Mouse (Mus musculus): ENCODE results near the gene Sphk1.

Sphk1 gene

DNA sequence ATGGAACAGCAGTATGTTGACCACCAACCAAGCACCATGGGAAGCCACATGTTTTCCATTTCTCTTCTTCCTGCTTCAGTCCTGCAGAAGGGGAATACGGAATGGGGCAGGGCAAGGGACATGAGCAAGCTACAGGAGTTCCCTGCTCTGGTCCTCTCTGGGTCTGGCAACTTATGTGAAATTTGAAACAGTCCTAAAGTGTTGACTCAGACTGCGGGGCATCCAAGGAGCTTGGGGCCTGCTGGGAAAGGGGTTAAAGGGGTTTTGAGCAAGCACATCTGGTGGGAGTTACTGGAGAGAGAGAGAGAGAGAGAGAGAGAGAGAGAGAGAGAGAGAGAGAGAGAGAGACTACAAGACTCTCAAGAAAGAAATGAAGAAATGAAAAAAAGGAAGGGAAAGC is 22.0 kb upstream of the Sphk1 start:
- DNase-seq = no peak

DNA sequence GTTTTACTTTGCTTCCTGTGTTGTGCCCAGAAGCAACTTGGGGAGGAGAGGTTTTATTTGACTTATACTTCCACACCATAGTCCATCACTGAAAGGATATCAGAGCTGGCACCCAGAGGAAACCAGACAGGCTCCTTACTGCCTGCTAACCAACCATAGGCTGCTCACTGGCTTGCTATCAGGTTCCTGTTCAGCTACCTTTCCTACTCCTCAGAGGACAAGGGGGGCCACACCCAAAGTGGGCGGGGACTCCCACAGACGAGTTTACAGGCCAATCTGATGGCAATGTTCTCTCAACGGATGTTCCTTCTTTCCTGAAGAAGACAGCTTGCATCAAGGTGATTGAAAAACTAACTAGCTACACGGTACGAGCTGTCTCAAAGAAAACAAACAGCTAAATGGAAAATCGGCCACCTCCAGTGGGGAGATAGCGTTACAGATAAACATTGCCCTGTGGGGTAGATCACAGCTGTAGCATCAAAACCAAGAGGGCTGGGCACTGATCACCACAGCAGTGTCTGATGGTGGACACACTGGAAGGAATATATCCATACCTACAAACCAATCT is 19.3 kb upstream of the Sphk1 start:
- no peak for DNase-seq

DNA sequence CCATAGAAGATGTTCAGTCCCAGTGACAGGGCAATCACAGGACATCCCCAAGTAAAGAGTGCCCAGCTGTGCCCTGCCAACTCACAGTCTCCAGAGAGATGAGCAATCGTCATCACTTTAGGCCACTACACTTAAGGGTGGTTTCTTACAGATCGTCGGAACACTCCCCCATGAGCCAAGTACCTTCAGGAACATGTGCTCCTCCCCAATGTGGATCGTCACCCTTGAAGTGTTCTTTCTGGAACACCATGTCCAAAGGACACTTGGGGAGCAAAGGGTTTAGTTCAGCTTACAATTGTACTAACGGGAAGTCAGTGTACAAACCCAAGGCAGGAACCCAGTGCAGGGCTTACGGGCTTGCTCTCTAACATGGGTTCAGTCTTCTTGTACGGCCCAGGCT is 18.6 kb upstream of the Sphk1 start:
- no peak for DNase-seq

DNA sequence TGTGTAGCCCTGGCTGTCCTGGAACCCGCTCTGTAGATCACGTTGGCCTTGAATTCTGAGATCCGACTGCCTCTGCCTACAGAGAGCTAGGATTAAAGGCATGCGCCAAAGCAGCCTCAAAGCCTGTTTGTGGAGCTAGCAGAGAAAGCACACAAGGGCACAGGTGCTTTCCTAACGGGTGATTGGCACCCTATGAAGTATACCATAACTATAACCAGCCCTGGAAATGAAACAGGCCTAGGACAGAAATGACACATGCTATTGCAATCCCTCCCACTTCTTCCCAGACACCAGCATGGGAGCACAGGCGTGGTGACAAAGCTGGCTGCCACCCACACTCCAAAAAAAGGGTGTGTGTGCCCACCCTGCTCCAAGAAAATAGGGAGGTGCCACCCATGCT is 17.7 kb upstream of the Sphk1 start:
- DNase-seq = no peak

DNA sequence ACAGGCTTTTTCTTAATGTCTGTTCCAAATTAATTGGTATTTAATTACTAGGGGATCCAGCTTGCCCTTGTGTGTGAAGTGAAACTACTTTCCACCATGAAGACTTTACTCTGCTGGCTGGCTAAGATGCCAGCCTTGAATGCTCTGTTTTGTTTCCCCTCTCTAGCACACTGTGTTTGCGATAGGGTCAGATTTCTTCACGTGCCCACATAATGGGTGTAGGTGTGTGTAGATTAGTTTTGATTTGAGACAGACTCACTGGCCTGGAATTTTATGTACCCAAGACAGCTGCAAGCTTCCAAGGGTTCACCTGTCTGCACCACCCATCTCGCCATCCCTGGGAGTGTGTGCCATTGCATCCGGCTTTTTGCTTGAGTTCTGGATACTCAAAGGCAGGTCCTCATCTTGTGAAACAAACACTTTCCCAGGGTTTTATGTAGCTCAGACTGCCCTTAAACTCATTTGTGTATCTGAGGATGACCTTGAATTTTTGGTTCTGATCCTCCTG is 17.1 kb upstream of the Sphk1 start:
- no peak for DNase-seq

DNA sequence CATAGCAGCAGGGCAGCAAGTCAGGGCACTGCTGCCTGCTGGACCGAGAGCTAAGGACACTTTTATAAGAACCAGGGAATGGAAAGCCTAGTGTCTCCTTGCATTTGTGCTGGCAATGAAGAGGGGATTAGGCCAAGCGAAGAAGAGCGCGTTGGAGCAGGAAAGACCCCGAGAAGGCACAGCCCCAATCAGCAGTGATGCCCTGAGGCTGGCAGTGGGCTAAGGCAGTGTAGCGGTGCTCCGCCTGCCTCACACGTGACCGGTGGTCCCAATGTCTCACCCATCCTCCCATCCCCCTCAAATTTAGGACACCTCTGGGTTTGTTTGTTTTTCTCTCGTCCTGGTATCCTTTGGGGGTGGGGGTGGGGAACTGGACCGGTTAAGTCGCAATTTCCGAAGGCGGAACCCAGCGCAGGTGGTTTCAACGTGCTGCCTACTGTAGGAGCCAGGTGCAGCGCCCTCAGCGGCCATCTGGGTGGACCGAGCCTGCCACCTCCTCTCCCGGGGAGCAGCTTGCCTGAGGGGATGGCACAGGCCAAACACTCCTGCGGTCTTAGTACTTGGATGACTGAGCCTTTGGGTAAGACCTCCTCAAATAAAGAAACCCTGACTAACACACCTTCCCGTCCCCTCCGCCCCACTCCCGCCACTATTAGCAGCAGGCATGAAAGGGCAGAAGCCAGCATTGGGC is 15.2 kb upstream of the Sphk1 start:
- DNase-seq = no peak

DNA sequence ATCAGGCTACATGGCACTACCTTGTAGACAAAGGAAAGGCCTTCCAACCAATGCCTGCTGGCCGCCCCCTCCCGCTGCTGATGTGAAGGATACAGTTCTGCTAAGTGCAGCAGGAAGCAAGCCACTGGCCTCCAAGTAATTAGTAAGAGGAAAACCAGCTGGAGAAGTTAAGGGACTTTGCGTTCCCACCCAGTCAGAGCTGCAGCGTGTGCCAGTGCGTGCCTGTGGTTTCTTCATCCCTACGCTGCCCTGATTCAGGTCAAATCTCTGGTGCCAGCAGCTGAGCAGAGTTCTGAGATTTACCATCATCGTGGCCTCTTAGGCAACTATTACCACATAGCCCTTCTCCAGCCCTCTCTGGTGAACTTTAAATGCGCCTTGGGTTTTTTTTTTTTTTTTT is 12.2 kb upstream of the Sphk1 start:
- DNase-seq = no peak

DNA sequence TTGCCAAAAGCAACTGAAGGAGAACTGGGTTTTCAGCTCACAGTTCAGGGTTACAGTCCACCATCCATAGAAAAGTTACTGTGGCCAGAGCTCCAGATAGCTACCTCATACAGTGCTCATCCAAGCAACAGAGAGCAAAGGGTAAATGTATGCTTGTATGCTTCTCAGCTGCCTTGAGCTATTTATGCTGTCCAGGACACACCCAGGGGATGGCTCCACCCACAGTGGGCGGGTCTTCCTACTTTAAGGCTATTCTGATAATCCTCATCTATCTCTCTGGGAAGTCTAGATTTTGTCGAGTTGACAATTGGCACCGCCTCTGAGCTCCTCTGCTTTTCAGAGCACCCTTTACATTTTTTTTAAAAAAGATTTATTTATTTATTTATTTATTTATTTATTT is 9.6 kb upstream of the Sphk1 start:
- DNase-seq = no peak

DNA sequence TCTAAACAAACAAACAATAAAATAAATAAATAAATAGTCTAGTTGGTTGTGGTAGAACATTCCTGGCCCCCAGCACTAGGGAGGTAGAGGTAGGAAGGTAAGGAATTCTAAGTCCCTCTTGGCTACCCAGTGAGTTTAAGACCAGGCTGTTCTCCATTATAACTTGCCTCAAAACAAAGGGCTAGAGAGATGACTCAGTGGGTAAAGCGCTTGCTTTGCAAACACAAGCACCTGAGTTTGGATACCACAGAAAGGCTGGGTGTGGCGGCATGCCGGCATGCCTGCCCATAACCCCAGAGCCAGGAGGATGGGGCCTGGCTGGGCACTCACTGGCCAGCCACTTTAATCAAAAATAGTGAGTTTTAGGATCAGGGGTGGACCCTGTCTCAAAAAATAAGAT is 8.7 kb upstream of the Sphk1 start:
- no peak for DNase-seq

DNA sequence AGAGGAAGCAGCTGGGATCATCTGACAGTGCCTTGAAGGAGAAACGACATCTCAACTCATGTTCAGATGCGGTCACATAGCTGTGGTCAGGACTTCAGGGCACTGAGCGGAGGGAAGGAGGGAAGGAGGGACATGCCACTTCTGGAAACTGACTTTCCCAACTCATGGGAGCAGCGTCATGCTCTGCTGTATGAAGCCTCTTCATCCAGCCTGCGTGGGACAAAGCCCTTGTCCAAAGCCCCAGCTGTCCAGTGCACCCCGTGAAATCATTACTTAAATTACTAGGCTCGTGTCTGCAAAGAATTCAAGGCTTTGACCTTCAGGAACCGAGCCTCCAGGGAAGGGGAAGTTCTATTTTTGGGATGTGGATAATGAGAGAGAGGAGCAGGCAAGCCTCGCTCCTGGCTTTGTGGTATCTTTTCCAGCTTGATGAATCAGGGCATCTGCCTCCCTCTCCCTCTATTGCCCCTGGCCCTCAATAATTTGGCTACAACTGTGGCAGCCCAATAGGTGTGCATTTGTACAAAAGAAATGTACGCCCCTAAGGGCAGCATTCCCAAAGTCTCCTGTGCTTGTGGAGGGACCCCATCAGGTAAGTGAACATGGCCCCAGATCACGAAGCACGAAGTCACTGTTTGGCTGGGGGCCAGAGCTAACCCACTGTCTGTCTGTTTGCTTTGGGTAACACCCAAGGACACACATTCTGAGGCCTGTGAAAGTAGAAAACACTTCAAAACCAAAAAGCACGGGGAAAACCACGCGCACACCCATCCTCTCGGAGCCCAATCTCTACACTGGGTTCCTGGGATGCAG is 7.6 kb upstream of the Sphk1 start:
- no peak for DNase-seq

DNA sequence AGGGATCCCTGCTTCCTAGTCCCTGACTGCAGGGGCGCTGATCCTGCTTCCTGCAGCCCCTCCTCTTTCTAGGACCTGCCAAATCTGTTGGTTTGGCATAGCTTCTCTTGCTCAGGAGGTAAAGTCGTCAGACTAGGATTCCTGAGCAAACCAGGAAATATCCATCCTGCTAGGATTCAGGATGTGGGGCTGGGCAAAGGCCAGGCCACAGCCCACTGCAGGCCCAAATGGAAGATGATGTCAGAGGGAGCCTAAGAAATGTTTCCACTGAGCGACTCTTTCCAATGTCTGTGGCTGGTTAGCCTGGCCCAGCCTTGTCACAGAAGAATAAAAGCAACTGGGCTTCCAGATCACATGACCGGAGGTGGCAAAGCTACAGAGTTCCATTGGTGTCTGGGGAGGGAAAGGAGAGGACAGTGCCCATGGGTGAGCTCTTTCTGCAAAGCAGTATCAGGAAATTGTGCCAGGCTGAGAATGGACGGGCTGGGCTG is 7.0 kb upstream of the Sphk1 start:
- no peak for DNase-seq

DNA sequence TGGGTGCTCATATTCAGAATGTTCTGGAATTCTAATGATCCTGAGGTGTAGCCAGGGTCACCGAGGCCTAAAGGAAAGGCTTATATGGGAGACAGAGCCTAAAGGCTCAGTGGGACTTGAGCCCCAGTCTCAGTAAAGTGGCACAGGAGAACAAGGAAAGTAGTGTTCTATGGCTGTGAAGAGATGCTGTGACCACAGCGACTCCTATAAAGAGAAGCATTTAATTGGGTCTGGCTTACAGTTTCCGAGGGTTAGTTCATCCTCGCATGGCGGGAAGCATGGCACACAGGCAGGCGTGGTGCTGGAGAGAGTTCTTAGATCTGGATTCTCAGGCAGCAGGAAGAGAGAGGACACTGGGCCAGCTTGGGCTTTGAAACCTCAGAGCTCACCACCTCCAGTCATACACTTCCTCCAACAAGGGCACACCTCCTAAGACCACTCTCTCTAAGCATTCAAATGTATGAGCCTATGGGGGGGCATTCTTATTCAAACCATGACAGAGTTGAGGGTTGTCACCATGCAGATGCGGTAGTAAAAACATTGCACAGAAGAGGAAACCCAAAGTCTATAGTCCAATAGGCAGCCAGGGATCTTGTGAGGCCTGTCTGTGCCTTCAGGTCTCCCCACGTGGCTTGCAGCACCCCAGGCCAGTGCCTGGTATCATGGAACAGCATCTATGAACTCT is 1.9 kb upstream of the Sphk1 start:
- no peak for DNase-seq

DNA sequence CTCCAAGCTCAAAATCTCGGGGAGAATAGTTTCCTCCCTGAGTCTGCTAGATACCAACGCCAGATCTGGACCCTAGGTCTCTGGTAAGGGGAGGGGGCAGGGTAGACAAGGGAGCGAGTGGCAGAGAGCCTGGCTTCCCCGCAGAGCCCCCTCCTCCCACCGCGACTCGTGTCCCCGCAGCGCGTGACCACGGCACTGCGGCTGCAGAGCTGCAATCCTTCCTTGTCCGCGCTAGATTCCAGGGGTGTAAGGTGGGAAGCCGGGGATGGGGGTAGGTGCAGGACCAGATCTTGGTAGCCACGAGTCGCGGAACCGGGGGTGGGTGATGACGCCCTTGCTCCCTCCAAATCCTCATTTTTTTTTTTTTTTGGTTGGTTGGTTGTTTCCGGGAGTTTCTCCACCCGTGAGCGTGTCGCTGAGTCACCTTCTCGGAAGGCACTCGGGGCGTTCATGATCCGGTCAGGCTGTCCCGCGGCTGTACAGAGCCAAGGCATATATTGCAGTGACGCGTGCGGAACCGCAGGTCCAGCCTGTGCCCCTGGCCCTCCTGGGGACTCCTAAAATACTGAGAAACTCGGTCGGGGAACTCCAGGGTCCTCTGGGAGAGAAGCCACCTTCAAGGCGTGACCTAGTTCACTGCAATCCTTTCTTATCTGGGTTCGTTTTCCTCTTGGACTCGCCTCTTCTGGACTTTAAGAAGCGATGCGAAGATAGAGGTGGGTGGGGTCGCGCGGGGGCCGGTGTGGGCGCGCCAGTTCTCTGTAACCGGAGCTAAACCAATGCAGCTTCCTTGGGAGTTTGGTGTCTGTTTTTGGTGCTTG is 856 bp downstream of the Sphk1 start:
- DNase-seq = no peak

DNA sequence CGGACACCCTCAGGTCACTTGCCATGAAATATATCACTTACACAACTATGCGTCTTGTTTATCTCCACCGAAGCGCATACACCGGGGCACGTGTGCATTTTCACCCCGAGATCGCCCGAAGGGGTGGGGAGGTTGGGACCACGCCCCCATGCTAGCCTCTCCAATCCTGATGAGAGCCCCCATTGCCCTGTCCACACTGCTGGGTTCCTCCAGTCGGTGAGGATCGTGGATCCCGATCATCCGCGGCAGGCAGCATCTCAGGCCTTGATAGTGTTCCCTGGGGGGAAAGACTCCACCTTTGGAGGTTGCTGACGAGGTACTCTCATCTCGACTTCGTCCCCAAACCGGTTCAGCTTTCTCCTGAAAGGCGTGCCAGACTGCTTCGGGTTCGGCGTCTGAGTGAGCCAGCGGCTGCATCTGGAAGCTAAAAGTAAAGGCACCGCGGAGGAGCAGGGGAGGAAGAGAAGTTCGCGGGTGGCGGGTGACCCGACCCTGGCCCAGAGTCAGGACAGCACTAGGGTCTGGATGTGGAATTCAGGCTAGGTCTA is 1.6 kb downstream of the Sphk1 start:
- no peak for DNase-seq

DNA sequence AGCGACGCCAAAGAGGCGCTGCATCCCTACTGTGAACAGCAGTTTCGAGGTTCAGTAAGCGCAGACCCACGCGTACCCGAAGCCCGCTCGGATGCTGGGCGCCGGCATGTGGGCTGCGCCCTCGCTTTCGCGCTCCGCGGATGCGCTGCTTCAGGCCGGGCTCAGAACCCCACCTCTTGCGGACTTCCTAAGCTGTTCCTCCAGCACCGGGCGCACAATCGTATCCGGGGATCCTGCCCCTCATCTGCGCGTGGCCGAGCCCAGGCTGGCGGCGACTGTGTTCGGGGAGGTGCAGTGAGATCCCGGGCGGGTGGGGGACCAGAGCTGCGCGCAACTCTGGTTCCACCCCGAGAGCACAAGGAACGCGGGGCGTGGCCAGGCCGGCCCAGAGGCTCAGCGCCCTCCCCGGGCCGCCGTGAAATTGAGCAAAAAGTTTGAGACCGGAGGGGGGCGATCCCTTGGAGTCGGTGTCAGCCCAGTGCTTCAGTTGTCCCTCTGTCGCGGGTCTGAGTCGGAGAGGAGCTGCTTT is 2.1 kb downstream of the Sphk1 start:
- DNase-seq = no peak

DNA sequence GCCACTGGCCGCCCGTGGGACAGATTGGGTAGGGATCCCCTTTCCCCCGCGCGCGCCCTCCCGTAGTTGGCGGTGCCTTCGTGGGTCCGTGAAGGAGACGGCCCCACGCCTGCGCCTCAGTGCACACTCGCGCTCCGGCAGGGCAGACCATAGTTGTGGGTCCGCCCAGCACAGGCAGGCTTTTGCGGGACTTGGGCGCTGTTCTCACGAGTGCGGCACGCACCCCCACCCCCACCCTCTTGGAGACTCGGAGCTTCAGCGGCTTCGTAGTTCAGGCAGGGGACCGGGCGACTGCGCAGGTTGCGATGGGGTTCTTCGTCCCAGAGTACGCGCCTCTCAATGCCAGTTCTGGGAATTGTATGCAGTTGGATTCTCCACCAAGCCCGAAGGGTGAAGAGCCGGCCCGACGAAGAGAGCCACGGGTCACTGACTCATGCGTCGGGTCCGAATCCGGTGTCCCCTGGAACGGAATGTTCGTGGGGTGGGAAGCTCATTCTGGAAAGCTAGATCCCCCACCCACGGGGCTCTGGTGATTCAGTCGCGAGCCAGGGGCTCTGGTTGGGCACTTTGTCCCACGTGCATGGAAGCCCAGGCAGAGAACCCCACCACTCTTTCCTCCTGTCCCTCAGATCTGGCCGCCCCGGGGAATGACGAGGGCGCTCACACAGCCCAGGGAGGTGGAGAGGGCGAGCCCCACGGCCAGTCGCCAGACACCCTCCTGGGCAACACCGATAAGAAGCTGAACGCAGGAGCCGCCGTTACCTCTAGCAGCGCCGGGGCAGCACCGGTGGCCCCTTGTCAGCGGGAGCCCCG is 2.8 kb downstream of the Sphk1 start:
- no peak for DNase-seq

DNA sequence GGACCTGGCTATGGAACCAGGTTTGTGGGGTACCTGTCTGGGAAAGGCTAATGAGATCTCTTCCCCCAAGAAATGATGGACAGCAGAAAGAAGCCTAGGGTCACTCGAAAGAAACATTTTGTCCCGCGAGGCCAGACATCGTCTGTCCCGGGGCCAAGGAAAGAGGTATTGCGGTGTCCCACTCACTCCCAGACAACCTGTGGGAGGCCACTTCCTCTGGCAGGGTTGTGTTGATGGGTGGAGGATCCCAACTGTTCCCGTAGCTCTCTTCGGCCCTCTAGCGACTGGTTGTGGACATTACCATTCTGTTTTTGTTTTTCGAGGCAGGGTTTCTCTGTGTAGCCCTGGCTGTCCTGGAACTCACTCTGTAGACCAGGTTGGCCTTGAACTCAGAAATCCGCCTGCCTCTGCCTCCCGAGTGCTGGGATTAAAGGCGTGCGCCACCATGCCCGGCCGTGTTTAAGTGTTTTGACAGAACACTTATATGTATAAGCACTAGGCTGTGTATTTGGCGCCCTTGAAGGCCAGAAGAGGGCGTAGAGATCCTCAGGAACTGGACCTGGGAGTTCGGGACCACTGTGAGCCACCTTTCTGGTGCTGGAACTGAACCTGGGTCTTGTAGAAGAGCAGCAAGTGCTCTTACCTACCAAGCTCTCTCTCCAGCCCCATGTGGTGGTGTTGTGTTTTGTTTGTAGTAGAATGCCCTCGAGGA is 3.6 kb downstream of the Sphk1 start:
- DNase-seq = peak; percentile 58

DNA sequence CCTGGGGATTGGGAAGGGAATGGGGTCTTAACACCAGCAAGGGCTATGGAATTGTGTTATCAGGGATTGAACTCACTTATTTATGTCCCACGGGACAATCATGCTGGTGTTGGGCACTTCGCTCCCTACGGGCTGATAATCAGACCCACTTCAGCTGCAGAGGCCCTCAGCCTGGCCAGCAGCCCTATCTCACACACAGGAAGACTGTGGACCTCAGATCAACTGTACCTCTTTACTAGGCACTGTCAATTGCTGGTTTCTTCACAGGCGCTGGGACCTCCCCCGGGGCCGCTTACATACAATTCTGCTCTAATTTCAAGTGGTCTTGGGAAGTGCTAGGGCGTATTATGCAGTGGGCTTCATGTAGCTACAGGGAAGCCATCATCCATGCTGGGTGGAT is 6.0 kb downstream of the Sphk1 start:
- no peak for DNase-seq

DNA sequence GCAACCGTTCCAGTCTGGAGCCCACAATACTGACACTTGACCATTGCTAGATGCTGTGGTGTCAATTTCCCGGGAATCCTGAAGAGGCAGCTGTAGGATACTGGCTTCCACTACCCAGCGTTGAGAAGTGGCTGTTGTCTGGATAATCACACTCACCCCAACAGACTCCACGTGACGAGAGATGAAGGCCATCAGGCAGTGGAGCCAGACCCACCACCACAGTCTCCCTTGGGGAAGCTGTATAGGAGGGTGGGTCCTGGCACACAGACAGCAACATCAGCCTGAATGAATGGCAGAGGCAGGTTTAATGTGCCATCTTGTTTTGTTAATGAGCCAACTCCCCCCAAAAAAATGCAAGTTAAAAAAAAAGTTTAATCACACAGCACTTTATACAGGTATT is 6.7 kb downstream of the Sphk1 start:
- DNase-seq = no peak

DNA sequence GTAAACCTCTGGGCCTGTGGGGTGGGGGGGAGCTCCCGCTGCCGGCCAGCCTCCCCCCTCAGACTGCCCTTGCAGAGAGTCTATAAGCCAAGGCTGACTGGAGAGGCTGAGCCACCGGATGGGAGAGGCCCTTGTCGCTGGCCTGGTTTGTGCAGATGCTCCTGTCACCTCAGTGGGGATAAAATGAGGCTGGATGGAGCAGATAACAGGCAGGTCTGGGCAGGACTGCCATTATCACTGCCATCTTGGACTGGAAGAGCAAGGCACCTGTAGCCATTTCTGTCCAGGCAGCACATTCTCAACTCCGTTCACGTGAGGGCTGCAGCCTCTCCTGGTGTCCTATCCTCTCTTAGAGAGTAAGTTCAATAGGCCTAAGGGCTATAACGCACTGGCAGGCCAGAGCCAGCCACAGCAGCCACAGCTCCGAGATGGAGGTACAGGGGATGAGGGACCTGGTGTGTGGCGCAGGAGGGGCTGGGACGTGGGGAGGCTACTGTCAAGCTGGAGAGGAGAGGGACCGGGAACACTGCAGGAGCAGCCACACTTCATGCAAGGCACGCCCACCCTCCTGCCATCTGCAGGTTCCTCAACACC is 7.5 kb downstream of the Sphk1 start:
- no peak for DNase-seq
